Mouse (Mus musculus) right cerebral cortex, postnatal 25 days (tissue): ENCODE measurements around the gene Mis12.

Experiments used
- DNase-seq: peaks from one replicate; pipeline ENCODE4 v3.0.0; 2022

Mis12 gene

DNA sequence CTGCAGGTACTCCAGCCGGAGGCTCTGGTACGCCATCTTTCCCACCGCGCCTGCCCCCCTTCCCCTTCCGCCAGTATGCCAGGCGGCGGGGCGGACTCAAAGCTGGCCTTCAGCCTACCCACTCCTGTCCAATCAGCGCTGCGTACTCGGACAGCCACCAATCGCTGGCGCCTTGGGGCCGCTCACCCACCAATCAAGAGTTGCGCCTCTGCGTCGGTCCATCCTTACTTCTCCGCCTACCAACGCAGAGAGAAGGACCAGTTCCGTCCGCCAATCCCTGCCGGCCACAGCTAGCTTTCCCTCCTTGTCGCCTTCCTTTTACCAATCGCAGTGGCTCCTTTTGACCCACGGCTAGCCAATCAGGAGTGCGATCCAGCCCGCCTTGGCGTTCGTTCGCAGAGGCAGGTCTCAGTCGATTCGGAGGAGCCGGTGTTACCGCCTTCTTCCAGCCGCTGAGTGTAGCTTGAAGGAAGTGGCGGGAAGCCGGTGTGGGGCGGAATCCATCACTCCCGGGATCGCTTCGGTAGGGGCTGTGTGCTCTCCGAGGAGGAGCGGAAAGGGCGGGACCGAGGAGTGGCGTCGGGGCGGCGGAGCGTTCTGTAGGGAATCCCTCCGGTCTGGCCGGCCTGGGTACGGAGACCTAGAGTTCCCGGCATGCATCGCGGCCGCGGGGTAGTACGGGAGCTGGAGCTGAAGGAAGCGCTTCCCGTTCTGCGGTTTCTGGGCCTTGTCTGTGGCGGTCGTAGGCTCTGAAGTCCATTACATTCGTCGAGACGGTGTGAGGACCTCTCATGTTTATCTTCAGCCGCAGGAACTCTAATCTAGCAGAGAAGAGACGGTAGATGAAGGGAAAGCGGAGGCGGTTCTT, at the start of gene Mis12, which contains the start of gene Derl2:
Gene Mis12 (plus strand): TSS at position 411 of the 868 bp plus-strand sequence.
Gene Derl2 (minus strand): TSS at position 641 of the 868 bp plus-strand sequence.
- peak; percentile 99 for DNase-seq

DNA sequence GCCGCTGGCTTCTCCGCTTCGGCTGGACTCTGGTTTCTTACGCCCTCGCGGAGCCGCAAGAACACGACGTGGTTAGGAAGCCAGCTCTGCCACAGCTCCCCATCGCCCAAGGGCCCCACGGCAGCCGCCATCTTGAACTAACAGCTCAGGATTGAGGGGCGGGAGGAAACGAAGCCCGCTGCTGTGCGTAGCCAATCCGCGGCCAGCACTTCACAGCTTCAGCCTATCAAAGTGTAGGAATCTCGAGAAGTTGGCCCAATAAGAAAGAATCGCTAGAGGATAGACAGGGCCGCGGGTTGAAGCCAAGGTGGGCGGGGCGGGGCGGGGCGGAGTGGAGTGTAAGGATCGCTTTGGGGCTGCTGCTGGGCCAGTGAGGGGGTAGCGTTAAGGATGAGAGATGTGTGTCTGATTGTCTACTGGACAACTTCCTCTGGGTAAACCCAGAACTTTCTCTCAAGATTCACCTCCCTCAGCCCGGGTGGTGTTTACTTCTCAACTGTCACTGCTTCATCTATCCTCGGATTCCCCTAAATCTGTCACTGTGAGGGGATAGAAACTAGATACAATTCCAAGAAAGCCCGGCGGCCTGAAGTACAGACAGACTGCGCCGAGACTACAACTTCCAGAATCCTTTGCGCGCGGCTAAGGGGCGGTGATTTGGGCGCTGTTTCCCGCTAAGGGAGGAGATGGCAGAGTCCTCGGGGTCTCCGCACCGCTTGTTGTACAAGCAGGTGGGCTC, 49.4 kb upstream of the Mis12 start, which contains the start of the genes Nup88 and Rpain:
Gene Nup88 (minus strand): TSS at position 153 of the 739 bp plus-strand sequence.
Gene Rpain (plus strand): TSS at position 393 of the 739 bp plus-strand sequence.
- peak; percentile 91 for DNase-seq

DNA sequence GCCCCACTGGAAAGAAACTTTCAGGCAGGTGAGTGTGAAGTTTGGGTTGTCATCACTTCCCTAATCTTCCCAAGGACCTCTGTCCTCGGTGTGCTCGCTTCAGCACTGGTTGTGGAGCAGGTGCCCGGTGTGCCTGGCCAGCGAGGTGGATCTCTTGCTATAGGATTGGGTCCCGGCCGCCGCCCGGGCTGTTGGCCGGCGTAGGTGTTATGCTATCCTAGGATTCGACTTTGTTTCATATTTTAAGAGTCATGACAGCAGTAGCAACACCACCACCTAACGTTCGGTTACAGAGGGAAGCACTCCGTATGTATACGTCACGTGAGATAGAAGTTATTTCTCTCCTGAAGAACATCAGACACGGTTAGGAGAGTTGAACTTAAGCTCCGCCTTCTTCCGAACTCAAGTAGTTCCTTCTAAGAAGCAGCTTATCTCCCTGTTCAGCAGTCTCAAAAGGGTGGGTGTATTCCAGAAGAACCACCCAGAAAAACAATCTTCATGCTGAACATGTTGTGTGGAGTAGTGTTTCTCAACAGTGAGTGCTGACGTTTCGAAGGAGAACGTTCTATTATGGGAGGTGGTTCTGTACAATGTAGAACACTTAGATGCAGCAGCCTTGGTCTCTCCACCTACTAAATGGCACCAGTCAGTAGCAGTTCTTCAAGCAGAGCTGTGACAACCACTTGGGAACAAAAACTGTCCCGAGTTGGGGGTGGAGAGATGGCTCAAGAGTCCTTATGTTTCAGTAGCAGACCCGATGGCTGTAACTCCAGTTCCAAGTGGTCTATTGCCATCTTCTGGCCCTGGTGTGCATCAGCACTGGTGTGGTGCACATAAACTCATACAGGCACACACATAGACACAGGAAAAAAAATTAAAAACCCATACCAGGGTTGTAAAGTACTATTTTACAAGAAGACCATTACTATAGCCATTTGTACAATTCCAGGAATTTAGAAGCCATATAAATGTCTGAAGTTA, 48.6 kb upstream of the Mis12 start:
- no peak for DNase-seq

DNA sequence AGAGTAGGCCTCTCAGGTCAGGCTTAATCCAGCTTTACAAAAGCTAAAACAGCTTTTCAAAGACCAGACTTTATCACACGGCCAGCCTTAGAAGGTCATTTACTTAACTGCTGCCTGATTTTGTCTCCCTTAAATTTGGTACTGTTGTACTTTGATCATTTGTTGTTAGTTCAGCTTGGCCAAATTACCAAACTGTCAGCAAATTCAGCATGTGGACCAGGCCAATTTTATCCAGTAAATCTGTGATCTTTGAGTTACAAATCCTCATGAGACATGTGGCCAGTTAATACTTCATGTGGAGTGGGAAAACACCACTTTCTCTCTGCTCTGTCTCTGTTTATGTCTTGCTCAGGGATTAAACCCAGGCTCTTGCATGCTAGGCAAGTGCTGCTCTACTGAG, 46.8 kb upstream of the Mis12 start:
- DNase-seq = no peak

DNA sequence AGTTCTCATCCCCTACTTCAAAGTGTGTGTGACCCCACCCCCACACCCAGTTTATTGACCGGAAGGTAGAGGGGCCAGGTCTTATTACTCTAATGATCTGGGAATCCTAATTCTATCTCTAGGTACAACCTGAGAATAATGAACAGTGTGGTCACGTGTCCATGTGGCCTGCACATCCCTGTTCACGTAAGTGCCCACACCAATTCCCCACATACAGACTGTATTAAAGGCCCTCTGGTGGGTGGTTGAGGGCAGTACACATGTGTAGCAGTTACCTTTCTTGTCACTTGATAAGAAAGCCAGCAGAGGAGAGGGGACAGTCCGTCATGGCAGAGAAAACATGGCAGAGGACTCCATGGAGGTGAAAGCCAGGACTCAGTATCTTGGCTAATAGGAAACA, 45.5 kb upstream of the Mis12 start:
- no peak for DNase-seq

DNA sequence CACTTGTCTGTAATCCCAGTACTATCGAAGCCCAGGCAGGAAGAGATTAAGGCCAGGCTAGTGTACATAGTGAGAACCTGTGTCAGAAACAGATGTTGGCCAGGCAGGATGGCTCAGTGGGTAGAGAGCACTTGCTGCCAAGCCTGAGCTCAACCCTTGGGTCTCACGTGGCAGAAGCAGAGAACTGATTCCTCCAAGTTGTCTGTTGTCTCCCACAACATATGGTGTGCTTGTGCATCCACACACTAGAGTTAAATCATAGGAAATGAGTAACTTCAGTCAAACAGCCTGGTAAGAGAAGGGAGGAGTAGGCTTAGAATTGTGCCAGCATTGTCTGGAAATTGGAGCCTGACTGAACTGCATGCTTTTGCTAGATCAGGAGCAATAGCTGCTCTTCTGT, 44.2 kb upstream of the Mis12 start:
- DNase-seq = peak; percentile 17

DNA sequence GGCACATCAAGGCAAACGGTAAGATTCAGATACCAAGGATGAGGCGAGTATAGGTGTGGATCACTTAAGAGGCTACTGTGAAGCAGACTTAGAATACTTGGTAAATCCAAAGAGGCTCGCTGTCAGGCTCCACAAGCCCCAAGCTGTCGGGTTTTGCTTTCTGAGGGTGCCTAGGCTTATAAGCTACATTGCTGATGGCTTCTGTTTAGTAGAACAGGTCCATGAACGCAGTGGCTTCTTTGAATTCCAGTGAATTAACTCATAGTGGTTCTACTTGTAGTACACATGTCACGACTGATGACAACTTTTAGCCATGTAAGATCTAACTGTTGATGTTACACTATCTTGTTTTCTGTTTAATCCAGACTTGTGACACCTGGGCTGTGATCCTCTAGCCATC, 42.1 kb upstream of the Mis12 start:
- no peak for DNase-seq

DNA sequence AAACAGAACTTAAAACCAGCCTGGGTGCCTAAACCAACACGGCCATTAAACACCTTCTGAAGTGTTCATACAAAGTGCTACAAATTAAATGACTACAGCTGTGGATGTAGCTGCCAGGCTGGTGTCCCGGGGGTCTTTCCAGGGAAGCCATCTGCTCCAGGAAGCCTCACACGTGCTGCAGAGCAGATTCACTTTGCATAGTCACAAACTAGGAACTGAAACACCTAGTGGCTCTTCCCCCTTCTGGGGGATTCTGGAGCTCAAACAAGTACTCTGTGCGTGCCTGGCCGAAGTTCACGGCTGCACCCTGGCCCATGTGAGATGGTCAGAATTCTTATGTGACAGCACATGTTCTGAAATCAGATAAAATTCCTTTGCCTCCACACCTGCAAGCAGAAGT, 39.2 kb upstream of the Mis12 start:
- DNase-seq = no peak

DNA sequence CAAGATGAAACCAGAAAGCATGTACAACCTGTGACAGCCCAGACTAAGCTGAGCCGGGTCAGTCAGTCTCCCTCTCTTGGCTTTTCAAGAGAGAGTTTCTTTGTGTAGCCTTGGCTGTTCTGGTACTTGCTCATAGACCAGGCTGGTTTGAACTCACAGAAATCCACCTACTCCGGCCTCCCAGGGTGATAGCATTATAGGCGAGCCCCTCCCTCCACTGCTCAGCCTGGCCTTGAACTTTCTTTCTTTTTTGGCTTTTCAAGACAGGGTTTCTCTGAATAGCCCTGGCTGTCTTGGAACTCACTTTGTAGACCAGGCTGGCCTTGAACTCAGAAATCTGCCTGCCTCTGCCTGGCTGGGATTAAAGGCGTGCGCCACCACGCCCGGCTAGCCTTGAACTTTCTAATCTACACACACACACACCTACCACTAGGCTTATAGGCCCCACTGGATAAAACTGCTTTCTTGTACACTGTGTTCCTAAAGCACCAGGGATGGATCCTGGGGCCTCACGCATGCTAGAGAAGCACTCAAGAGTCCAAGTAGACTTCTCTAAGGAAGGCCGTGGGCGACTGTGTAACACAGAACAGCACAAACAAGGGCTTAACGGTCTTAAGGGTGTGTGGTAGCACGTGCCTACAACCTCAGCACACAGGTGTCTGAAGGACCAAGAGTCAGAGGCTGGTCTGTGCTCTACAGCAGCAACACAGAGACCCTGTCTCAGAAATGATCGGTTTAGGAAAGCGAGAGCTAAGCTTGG, 38.5 kb upstream of the Mis12 start:
- no peak for DNase-seq

DNA sequence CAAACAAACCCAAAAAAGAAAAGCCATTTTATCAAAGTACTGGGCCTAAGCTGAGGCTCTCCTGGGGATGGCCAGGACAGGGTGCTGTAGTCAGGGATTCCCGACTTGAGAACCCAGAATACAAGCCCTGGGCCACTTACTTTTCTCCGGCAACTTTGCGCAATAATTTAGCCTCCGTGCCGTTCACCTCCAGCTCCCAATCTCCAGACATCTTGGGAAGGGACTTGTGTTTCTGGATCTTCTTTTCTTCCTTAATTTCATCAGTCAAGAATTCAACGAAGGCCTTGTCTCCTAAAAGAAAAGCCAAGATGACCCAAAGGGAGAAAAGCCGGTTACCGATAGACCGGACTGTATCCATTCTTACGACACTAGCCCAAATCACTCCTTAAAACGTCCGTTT, 37.4 kb upstream of the Mis12 start:
- DNase-seq = no peak

DNA sequence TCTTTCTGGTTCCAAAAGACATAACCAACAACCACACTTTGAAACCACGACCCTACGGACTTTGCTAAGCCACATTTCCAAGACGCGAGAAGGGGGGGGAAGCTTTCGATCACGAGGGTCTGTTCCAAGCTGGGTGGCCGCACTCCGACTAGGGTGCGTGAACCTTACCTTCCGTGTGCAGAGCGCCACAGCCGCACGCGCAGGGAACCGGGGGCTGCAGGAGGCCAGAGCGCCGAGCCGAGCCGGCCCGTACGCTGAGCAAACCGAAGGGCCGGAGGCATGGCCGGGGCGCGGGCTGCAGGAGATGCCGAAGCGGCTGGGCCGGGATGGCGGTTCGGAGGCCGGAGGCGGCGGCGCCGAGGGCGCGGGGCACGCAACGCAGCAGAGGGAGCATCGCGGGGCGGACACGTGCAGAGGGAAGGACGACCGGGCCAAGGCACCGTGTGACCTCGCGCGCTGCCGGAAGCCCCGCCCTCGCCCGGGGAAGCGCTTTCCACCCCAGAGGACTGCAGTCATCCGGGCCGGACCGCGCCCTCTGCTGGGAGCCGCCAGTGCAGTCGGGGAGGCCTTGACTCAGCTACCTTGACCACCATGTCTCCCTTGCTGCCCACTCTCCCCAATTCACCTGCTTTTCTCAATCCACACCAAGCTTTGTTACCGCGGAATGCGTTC, 36.7 kb upstream of the Mis12 start, which contains the start of gene C1qbp:
Gene C1qbp (minus strand): TSS at position 470 of the 672 bp plus-strand sequence.
- peak; percentile 92 for DNase-seq

DNA sequence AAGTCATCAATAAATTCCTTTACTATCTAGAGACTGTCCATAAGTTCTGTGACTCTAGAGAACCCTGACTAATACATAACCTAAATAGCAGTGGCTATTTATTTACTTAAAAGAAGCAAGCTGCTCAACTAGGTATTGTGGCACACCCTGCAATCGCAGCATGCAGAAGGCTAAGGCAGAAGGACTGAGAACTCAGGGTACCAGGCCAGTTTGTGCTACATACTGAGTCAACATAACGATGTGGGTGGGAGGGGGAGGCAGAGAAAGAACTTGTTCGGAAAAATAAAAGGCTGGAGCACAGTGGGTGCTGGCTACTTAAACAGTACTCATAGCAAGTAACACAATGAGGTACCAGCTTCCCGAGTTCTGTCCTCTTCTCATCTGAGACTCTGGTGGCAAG, 18.2 kb upstream of the Mis12 start:
- no peak for DNase-seq

DNA sequence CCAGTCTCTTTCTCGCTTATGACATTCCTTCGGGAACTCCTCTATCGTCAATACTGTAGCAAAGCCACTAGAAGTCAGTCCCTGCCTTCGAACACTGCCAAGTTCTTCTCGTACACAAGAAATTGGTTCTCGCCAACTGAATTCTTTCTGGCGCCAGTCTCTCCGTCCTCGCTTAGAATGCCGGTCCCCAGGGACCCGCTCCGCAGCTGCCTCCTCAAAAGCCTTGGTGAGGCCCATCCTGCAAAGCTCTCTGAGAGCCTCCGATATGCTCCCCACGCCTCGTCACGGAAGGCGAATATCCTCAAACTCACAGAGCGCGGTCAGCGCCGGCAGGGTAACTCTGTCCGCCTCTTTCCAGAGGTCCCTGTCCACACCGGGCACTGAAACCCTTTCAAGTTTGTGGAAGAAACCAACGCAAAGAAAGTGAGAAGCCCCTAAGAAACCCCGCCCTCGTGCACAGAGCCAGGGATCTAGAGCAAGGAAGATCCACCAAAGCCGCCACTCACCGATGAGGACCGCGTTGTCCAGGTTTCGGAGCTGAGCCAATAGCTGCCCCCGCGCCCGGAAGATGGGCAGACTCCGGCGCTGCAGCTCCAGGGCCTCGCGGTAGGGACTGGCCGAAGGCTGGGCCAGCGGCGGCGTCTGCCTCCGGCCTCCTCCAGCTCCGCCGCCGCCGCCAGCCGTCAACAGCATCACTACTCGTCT, 15.6 kb upstream of the Mis12 start:
- no peak for DNase-seq

DNA sequence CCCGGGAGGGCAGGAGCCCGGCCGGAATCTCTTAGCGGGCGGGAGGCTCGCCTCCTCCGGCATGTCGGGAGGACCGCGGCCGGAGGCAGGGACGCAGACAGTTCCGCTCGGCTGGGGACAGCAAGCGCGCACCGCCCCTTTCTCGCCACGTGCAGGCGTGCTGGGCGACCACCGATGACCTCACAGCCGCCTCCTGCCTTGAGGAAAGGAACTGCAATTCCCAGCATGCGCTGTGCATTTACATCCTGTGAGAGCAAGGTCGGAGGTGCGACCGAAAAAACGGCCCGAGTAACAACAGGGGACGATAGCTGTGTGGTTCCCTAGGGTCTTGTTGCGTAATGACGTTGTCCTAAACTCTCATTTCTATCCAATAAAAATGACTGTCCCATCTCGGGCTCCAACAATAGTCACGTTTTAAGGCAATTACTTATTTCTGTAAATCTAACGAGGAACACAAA, 15.1 kb upstream of the Mis12 start, which contains the start of gene Dhx33:
Gene Dhx33 (minus strand): TSS at position 122 of the 458 bp plus-strand sequence.
- DNase-seq = peak; percentile 96

DNA sequence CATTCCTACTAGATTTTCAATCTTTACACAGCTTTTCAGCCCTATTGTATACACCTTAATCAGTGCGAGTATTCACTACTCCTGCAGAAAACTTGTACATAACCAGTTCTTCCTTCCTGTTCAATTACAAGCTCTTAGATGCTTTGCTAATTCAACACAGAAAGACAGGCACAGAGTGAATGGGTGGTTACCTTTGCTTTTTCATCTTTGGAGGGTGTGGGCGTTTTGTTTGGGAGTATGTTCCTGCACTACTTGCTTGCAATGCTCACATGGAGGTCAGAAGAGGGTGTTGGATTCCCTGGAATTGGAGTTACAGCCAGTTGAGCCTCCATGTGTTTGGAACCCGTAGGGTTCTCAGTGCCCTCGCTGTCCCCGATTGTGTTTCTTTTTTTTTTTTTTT, 14.4 kb upstream of the Mis12 start:
- DNase-seq = no peak

DNA sequence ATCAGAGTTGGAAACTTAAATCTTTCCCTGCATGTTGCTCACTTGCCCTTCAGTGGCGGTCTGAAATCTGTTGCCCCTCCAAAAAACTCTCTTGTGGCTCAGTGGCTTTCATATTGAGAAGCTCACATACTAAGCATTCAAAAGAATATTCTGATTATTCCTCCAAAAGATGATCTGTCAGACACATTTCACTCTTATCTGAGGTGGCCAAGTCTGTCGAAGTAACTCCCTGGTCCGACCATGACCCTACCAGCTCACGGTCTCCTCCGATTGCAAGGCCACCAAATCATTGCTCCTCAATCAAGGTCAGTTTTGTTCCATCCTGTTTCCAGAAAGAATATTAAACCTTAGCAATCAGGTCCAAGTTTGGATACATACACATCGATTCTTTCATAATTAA, 12.4 kb upstream of the Mis12 start:
- no peak for DNase-seq

DNA sequence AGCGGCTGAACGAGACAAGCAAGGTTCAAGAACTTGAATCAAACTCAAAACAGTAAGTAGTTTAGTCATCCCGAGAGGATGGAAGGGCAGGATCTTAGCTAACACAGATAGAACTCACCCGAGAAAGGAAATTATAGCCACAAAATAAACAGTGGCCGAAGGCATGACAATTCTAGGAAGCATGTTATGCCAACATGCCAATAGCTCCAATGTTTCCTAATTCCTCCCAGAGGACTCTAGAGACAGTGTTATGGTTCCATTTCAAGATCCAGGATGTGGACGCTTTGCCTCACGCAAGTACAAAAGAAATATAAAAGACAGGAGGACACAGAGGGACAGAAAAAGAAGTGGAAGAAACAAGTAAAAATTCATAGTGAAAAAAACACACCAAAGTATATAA, 11.6 kb upstream of the Mis12 start:
- DNase-seq = no peak

DNA sequence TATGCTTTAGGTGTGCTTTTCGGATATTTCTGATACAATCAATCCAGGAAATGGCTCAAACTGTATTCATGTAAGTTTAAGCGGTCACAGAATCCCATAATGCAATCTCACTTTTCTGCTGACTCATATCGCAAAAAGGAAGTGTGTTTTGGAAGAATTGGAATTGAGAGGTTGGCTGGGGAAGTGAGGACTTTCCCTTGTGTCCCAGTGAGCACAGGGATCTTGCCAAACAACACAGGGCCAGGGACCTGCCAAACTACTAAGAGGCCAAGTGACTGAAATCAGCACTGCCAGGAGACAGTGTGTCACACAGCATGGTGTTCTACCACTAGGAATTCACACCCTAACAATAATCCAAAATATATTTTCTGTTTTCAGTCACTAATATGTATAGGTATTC, 11.1 kb upstream of the Mis12 start:
- no peak for DNase-seq

DNA sequence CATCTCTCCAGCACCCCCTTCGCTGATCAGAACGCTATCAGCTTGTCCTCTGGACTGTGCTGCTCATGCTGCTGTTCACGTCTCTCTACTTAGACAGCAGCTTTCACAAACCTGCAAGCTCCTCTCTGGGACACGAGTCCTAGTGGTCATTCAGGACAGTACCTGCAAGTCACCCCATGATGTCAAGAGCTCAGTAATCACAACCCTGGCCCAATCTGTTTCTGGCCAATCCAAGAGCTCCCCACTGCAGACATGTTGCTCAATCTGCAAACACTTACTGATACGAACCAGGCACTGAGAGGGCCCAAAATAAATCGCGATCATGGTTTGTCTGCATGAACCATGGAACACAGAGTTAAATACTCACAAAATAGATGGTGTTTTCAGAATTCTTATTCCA, 6.7 kb upstream of the Mis12 start:
- no peak for DNase-seq

DNA sequence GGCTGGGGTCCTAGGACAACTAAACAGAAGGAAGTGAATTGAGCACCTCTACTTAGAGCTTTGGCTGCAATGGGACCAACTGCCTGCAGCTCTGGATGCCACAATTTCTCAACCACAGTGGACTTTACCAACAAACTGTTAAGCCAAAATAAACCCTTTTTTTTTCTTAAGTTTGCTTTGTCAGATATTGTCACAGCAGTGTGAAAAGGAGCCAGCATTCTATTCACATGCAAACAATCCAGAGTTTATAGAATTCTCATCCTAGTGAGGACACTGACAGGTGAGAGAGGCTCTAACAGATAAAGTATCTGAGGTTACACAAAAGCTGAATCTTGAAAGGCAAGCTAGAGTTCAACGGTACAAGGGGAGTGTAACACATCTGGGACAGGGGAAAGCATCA, 2.4 kb upstream of the Mis12 start:
- DNase-seq = no peak
